Mouse (Mus musculus) layer of hippocampus, postnatal 36 days (tissue): ENCODE data around the gene Ugt1a2. TPM values are rescaled to one million over a fixed set of nuclear protein-coding genes. Genes with fewer than 3 reads are reported as not detected.
"Not testable (repeated sequence)": the region's sequence is repeated elsewhere in the genome, so short reads cannot be mapped to it uniquely, and the experiment has no call there.

ENCODE experiments used
- DNase-seq, 2 experiments: peaks; one replicate each; pipeline ENCODE4 v3.0.0; 2022
- total RNA-seq, 2 experiments: library from RNA; stranded (reverse); gene quantifications; 2 replicates each; pipeline ENCODE4 v1.2.3; 2021

Gene Ugt1a2
- not detected for total RNA-seq

DNA sequence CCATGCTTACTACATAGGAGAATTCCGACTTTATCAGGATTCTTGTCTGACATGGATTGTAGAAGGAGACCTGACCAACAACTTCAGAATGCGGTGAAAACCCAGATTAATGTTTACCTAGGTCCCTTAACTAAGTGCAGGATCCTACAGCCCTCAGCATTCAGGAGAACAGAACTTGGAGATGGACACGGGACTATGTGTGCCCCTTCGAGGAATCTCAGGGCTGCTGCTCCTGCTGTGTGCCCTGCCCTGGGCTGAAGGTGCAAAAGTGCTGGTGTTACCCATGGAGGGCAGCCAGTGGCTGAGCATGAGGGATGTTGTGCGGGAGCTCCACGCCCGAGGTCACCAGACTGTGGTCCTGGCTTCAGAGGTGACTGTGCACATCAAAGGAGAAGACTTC is at the start of gene Ugt1a2:
Ugt1a2 (plus strand) TSS at position 146 of the 400 bp plus-strand sequence.
- no peak for DNase-seq

DNA sequence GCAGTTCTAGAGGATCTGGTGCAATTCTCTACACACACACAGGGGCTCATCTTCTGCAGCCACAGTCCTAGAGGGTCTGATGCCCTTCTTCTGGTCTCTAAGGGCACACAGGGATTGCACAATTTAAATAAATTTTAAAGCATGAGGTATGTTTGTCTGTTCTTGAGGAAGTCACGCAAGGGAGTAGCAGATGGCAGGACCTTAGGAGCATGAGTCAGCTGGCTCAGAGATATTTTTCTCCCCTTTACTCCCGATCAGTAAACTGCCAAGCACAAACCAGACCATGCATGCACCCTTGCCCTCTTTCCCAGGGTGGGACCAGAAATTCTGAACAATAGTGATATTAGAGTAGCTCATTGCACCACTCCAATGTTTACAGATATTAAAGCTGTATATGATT is 42.0 kb upstream of the Ugt1a2 start:
- DNase-seq: no peak

DNA sequence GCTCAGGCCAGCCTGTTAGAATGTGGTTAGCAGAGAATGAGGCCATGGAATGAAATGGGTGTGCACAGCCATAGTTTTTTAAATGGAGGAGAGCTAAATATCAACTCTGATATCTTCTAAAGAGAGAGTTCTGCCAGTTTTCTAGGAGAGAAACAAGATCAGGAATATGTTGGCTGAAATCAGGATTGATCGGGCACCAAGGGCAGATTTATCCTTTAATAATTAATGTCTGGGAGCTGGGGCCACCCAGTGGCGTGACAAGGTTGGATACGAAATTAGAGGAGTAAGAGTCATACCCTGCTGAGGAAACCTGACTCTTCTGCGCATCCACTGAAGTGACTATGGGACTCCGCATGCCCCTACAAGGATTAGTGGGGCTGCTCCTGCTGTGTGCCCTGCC is 34.7 kb upstream of the Ugt1a2 start, which contains the start of gene Ugt1a5:
Ugt1a5 (plus strand) TSS at position 302 of the 400 bp plus-strand sequence.
- DNase-seq: no peak

DNA sequence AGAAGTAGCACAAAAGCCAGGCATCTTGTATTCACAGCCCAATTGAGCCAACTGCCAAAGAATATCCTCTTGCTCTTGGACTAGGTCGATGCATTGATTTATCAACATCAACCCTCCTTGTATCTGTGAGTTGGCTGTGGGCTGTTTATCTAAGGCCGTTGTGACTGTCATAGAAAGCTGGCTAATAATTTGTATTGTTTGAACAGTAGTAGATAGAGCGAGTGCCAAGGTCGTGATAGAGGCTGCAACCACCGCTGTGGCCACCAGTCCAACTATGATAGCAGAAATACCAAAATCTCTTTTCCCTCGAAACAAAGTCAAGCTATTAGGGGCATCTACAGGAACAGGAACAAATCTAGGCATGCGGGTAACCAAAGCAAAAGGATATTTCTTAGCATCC is 28.2 kb upstream of the Ugt1a2 start:
- not testable (repeated sequence) for DNase-seq

DNA sequence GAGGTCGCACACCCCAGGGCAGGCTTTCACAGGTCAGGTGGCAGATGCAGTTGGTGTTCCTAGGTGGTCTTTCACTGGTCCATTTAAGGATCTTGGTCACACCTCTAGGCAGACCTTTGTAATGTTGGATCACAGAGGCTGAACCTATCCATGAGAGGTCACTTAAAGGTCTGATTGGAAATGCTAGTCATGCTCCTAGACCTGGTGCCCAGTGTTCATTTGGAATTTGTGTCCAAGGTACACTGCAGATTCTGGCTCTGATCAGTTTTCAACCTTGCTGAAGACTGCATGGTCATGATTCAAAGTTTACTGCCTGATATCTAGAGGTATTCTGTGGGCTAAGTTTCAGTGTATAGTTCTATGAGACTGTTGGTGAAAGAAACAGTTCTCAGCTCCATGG is 20.7 kb upstream of the Ugt1a2 start:
- DNase-seq: no peak

DNA sequence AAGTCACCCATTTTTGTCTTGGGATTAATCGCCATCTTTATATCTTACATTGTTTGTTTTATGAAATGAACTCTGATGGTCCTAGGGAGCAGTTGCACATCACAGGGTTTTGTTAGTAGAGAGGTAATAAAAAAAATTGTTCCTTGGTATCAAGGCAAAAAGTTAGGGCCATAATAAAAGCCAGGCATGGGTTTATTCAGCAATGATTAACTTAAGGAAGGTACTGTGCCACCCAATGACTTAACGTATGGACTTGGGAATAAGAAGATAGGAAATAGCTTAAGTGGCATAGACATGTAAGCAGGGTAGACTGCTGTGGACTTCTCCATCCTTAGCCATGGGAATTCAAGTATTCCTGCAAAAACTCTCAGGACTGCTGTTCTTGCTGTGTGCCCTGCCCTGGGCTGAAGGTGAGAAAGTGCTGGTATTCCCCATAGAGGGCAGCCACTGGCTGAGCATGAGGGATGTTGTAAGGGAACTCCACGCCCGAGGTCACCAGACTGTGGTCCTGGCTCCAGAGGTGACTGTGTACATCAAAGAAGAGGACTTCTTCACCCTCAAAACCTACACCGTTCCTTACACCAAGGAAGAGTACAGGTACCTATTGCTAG is 14.0 kb upstream of the Ugt1a2 start:
- DNase-seq: no peak

DNA sequence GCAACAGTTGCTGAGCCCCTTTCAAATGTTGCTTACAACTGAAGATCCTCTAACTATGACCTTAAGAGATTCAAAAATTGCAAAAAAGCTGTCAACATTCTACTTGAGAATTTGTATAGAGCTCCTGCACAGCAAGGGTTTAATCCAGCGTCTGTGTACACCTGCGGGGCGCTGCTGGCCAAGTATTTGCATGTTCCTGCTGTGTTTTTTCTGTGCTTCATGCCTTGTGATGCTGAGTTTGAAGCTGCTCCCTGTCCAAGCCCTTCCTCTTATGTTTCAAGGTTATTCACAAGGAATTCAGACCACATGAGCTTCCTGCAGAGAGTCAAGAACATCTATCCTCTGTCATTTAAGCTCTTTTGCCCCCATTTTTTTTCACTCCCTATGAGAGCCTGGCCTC is 8.3 kb upstream of the Ugt1a2 start:
- DNase-seq: no peak

DNA sequence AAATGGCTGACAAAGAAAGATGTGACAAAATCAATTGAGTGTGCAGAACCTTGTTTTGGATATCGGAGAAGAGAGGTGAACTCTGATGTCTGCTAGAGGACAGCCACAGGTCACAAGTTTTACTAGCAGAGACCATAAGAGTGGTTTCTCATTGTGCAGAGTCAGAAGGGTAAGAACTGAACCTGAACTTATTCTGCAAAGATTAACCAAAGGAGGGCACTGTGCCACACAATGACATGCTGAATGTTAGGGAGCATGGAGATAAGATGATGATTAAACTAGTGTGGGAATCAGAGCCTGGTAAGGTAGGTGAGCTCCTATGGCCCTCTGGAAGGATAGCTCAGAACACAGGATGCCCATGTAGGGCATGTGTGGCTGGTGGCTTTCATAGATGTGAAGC is 4.7 kb upstream of the Ugt1a2 start:
- no peak for DNase-seq

DNA sequence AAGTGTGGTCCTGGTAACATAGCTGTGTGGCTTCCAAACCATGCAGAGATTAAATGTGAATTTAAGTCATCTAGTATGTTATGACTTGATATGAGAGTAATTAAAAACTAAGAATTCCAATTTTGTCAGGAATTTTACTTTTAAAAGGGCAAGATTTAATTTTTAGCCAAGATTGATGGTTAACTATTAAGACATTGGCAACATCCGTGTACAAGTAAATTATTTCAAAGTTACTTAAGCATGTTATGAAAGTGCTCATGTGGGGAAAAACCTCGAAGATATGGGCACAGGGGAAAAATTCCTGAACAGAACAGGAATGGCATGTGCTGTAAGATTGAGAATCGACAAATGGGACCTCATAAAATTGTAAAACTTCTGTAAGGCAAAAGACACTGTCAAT is 3.0 kb upstream of the Ugt1a2 start:
- DNase-seq: no peak

DNA sequence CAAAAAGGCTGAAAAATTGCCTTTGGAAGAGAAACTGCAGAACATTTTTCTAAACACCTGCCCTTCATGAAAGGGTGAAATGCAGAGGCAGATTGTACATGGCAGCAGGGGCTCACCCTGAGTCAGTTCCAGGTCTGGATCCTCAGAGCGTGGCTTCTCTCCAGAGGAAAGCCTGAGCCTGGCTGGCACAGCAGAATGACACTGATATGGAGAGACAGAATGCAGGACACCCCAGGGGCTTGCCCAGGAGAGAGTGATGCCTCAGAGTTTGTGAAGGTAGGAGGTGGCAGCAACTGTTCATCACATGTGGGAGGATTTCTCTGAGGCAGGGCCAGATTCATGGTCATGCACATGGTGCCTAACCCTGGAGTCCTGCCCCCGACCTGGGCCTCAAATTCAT is 405 bp upstream of the Ugt1a2 start:
- DNase-seq: no peak

DNA sequence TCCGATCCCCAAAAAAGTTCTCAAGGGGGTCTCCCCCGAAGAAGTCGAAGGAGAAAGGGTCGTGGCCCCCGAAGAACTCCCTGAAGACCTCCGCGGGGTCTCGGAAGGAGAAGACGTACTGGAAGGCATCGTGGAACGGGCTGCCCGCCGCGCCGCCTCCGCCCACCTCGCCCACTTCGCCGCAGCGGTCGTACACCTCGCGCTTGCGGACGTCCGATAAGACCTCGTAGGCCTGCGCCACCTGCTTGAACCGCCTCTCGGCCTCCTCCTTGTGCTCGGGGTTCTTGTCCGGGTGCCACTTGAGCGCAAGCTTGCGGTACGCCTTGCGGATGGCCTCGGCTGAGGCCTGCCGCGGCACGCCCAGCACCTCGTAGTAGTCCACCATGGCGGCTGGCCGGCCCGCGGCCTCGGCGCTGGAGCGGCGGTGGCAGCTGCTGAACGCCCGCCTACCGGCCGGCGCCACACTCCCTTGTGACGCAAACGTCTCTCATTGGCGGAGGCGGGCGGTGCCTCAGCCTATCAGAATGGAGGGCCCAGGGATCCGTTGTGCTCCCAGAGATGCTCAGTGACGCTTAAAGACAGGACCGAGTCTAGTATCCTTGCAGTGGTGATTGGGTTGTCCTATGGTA is 5.0 kb downstream of the Ugt1a2 start, which contains the start of gene Dnajb3:
Dnajb3 (minus strand) TSS at position 489 of the 629 bp plus-strand sequence.
- DNase-seq: peak; percentile 86 to 88

DNA sequence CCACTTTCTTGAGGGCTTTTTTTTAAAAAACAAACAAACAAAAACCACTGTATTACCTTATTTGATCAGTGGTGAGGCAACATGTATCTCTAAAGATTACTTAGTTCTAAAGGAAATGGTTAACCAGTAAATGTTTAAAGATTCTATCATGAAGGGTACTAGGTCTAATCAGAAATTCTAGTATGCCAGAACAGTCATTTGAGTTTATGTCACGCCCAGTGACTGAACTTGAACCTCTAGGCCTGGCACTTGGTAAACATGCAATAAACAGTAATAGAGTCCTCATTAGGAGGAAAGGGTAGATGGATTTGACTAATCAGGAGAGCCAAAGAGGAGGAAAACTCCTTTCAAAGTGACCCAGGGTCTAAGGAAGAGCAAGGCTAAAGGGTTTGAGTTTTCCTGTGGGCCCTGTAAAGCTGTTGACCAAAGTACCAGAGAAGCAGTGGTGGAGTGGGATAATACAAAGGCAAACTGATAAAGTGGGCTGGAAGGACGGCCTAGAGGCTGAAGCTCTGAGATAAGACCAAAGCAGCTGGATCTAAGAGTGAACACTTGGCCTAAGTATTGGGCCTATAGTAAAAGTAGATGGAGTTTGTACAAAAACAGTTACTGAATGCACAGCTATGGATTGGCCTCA is 6.6 kb downstream of the Ugt1a2 start:
- DNase-seq: no peak

DNA sequence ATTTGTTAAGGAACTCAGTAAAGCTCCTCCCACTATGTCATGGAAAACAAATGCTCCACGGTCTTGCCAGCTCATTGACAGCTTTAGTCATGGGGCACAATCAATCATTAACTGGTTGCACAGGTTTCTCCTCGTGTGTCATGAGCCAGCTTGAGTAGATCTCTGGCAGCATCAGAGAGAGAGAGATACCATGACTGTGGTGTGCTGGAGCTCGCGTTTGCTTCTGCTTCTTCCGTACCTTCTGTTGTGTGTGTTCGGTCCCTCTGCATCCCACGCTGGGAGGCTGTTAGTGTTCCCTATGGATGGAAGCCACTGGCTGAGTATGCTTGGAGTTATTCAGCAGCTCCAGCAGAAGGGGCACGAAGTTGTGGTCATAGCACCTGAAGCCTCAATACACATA is 11.4 kb downstream of the Ugt1a2 start, which contains the start of gene Ugt1a1:
Ugt1a1 (plus strand) TSS at position 148 of the 400 bp plus-strand sequence.
- DNase-seq: no peak

DNA sequence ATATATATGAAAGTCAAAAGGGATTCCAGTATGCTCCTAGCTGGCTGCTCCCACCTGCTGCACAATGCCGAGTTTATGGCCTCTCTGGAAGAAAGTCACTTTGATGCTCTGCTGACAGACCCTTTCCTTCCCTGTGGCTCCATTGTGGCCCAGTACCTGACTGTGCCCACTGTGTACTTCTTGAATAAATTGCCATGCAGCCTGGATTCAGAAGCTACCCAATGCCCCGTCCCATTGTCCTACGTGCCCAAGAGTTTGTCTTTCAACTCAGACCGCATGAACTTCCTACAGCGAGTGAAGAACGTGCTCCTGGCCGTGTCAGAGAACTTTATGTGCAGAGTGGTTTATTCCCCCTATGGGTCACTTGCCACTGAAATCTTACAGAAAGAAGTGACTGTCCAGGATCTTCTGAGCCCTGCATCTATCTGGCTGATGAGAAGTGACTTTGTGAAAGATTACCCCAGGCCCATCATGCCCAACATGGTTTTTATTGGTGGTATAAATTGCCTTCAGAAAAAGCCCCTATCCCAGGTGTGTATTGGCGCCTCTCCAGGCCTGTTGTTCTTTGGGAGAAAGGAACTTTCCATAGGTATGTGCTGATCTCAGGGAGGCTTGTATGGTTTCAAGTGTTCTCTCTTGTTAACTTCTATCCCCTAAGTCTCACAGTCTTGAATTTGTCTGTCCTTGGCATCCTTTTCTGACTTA is 12.1 kb downstream of the Ugt1a2 start:
- no peak for DNase-seq

DNA sequence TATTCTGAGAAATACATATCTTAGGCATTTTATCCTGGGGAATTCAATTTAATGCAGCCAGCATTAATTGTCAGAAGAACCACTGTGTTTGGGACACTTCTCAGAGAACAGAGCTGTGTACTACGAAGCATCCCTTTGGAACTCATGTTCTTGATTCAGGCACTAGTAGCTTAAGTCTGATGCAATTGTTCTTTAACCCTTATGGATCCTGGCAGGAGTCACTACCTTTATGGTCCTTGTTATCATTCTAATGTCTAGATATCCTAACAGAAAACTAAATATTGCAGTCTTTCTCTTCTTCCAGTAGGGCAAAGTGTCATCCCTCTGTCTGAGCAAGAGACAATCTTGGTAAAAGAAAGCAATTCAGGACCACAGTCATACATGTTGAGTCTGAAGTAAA is 12.7 kb downstream of the Ugt1a2 start:
- no peak for DNase-seq

DNA sequence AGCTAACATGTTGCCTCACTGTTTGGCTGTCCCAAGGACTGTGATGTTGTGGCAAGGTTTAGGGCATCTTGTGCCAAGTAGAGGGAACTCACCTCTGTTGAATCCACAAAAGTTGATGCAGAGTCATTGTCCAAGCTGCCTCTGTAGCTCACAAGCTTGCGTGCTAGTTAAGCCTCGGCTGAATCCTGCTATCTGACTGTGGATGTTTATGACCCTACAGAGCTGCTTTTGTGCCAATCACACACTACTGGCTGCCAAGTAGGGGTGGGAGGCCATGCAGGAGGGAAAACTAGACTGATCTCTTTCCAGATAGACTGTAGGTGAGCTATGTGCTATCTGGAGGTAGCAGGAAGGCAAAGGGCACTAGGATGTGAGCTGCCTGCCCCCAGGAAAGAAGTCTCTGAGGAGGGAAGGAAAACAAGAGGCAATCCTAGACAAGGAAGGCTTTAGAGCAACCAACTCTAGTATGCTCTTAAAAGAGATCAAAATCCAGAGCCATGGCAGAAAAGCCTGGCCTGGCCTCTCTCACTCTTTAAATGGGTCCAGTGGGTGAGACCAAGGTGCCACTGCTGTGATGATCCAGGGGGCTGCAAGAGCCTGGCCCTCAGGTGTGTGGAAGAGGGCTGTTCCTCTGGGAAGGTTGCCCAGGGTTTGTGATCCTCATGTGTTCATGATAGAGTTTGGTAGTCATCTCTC is 13.5 kb downstream of the Ugt1a2 start:
- DNase-seq: no peak

DNA sequence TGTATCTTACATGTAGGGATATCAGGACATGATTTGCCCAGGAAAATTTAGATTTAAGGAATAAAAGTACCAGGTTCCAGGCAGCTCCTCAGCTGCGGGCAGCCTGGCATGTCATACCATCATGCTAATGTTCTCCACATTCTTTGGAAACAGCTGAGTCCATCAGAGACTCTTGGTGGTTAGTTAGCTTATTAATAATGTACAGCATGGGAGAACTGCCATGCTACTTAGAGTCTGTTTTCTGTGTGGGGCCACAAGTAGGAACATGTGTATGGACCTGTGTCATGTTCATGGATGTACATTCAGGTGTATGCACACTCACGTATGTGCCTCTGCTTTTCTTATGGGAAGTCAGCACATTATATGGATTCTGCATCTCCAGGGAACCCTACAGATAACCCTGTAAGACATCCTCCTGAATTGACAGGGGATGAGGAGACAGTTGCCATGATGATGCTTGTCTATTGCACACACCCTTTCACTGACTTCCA is 14.1 kb downstream of the Ugt1a2 start:
- no peak for DNase-seq

DNA sequence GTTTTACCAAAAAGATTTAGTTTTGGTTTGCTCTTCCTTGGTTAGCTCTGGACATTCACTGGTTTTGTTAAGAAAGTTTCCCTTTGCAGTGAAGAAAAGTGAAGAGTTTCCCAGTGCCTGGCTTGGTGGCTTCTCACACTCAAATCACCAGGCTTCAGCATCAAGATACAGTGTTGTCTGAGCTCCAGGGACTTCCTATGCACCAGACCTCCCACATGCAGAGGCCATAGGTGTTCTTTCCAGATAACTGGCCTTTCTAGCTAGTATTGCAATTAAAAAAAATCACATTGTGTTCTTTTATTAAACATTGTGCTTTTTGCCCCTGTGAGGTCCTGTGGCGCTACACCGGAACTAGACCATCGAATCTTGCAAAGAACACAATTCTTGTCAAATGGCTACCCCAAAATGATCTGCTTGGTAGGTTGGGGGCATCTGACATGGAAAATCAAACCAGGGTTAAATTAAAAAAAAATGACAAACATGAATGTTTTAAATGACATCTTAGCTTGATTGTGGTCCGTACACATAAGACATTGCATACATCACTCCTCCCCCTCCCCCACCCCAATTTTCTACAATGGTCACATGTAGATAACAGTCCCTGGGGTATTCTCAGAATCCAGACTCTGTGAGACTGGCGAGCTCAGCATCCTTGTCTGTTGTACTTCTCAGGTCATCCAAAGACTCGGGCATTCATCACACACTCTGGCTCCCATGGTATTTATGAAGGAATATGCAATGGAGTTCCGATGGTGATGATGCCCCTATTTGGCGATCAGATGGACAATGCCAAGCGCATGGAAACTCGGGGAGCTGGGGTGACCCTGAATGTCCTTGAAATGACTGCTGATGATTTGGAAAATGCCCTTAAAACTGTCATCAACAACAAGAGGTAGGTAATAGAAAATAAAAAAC is 15.3 kb downstream of the Ugt1a2 start:
- no peak for DNase-seq

DNA sequence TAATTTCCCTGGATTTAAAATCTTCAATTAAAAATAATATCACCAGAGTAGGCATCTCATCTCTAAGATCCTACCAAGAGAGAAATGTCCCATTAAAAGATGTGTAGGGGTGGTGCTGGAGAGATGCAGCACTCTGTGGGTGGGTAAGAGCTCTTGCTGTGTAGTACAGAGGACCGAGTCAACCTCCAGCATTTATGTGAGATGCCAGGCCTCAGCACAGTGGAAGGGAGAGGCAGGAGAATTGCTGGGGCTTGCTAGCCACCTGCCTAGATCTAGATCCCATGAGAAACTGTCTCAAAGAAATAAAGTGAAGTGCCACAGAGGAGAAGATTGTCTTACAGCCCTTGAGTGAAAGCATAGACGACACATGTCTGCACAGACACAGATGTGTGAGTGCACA is 16.1 kb downstream of the Ugt1a2 start:
- DNase-seq: no peak

DNA sequence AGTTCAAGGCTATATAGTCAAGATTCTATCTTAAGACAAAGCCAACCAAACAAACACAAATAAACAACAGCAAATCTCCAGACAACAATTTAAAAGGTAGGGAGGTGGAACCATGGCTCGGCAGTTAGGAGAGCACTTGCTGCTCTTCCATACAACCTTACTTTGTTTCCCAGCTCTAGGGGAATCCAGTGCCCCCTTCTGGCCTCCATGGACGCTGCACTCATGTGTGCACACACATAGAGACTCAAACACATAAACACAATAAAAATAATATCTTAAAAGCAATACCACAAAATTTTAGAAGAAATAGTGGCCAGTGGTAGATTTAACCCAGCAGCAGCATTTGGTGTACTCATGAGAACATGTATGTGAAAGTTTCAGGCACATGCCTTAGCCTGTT is 16.7 kb downstream of the Ugt1a2 start:
- DNase-seq: no peak

DNA sequence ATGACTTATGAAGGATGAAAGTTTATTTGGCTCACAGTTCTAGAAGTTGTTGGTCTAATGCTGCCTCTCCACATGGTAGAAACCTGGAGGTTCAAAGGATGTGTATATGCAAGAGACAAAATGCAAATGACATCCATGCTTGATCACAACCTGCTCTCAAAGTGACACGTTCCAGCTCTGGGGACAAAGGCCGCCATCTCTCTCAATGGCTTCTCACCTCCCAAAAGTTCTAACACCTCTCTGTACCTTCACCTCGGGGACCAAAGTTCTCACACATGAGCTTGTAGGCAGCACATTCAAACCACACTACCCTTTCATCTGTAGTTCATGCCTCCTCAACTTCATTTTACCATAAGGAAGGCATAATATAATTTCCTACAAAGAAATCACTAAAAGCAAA is 17.2 kb downstream of the Ugt1a2 start:
- DNase-seq: no peak
